Mouse (Mus musculus) small intestine, adult 2 months (tissue): ENCODE data around the gene Pdcd6. TPM values are rescaled to one million over a fixed set of nuclear protein-coding genes. Genes with fewer than 3 reads are reported as not detected.

Experiments used
- H3K27ac ChIP-seq: fragments of 200-500 bp; 2 replicates; pipeline ENCODE4 v1.5.1; 2012; ENCODE audit warnings: low read depth, low read length, control low read depth, inconsistent platforms; ENCODE audit not compliant: insufficient read depth
- H3K27me3 ChIP-seq: fragments of 200-500 bp; 2 replicates; pipeline ENCODE4 v1.6.1; 2012; ENCODE audit warnings: mild to moderate bottlenecking, moderate library complexity, low read length, inconsistent platforms; ENCODE audit not compliant: control insufficient read depth, insufficient read depth
- H3K36me3 ChIP-seq: fragments of 200-500 bp; 2 replicates; pipeline ENCODE4 v1.6.1; 2012; ENCODE audit warnings: mild to moderate bottlenecking, low read length, control low read depth, inconsistent platforms; ENCODE audit not compliant: control insufficient read depth, insufficient read depth
- H3K4me1 ChIP-seq: fragments of 200-500 bp; 2 replicates; pipeline ENCODE4 v1.6.1; 2012; ENCODE audit warnings: low read length, inconsistent platforms, mixed read lengths; ENCODE audit not compliant: control insufficient read depth, insufficient read depth, insufficient read length
- H3K4me3 ChIP-seq: fragments of 200-500 bp; 2 replicates; pipeline ENCODE4 v1.5.1; 2012; ENCODE audit warnings: low read depth, mild to moderate bottlenecking, control low read depth, inconsistent platforms, low read length, moderate library complexity
- CTCF ChIP-seq: fragments of 200-500 bp; IDR thresholded peaks from 2 replicates; pipeline ENCODE4 v1.5.1; 2012; ENCODE audit warnings: low read depth, mild to moderate bottlenecking, control low read depth, inconsistent platforms, low read length, moderate library complexity, mixed read lengths; ENCODE audit not compliant: insufficient replicate concordance, insufficient read length; ENCODE audit errors: extremely low read depth
- POLR2A ChIP-seq: fragments of 200-500 bp; IDR thresholded peaks from 2 replicates; pipeline ENCODE4 v1.6.1; 2012; ENCODE audit warnings: low read depth, mild to moderate bottlenecking, control low read depth, inconsistent platforms, low read length, moderate library complexity
- WGBS: fragments of 180-500 bp; shearing (Covaris S2); methylation state at CpG from one replicate; pipeline ENCODE4 v1.1.7; 2018; 5-methylcytosine and 5-hydroxymethylcytosine counted together
- polyA plus RNA-seq: library from polyadenylated mRNA; depleted of rRNA; stranded (reverse); fragments of >200 nt; gene quantifications from 2 replicates; pipeline ENCODE4 v1.2.3, GENCODE M21; 2012; rRNA removed

The Pdcd6 gene
- polyA plus RNA-seq, 1 experiment = 248 TPM

DNA sequence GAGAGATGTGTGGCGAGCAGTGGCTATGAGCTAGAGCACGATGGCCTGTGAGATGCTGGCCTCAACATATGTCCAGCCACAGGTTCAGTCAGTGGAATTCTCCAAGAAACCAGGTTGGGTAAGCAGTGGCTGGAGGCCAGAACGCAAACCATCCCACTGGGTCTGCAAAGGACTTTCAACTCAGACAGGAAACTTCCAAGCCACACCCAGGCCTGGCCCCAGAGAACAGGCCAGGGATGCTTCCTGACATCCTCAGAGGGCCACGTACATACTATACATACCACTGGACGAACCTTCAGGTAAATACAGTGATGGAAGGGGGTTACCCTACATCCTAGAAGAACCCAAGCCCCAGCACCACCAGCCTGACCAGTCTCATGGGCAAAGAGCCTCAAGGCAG is 27.7 kb downstream of the Pdcd6 start:
- Histone ChIP-seq H3K36me3 (no peaks in the 10 kb centered on the region), H3K27ac (no peak overlapping the region), H3K4me1 (no peaks in the 10 kb centered on the region), H3K4me3 (no peak overlapping the region), H3K27me3 (no peaks in the 10 kb centered on the region)
- 74% methylated on average over 5 of the region's 5 CpGs for WGBS
- TF ChIP-seq CTCF = no peak
- no peak for TF ChIP-seq POLR2A

DNA sequence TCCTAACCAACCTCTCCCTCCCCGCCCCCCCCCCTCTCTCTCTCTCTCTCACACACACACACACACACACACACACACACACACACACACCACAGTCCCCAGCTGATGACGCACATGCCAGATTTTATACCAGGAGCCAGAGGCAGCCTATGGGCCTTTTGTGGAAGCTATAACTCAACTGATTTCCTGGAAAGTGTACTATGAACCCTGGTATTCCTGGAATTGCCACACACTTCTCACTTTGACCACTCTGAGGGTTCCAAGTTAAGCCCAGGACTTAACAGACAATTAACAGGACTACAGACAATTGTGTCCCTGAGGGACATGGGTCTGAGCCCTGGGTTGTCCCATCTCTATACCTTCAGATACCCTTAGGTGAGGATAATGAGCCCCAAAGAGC is 35.1 kb downstream of the Pdcd6 start:
- Histone ChIP-seq H3K4me1 (no peaks in the 10 kb centered on the region; the same call in 1 of the 2 replicates), H3K27me3 (no peaks in the 10 kb centered on the region), H3K4me3 (no peak overlapping the region), H3K27ac (no peak overlapping the region), H3K36me3 (no peaks in the 10 kb centered on the region)
- WGBS = 25% methylated on average over 1 of the region's 2 CpGs
- TF ChIP-seq POLR2A (no peak), CTCF (no peak)

DNA sequence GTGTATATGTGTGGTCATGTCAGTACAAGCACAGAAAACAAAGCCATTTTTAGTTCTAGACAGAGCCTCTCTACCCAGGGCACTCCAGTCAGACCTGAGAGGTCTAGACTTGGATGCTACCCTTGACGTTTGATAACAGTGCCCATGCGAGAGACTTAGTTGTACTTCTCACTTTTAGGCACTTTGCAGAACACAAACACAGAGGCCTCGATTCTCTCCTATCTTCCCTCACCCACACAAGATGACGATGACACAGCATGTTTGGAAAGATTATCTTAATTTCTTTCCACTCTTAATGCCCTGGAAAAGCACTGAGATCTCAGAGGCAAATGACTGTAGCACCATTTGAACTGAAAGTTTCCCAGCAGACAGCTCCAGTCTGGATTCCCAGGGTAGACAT is 41.7 kb downstream of the Pdcd6 start:
- Histone ChIP-seq H3K27ac (no peak overlapping the region), H3K4me3 (no peak overlapping the region), H3K27me3 (no peaks in the 10 kb centered on the region), H3K36me3 (no peaks in the 10 kb centered on the region), H3K4me1 (no peaks in the 10 kb centered on the region)
- no peak for TF ChIP-seq CTCF
- no peak for TF ChIP-seq POLR2A
- WGBS = 65% methylated on average over 4 of the region's 4 CpGs

DNA sequence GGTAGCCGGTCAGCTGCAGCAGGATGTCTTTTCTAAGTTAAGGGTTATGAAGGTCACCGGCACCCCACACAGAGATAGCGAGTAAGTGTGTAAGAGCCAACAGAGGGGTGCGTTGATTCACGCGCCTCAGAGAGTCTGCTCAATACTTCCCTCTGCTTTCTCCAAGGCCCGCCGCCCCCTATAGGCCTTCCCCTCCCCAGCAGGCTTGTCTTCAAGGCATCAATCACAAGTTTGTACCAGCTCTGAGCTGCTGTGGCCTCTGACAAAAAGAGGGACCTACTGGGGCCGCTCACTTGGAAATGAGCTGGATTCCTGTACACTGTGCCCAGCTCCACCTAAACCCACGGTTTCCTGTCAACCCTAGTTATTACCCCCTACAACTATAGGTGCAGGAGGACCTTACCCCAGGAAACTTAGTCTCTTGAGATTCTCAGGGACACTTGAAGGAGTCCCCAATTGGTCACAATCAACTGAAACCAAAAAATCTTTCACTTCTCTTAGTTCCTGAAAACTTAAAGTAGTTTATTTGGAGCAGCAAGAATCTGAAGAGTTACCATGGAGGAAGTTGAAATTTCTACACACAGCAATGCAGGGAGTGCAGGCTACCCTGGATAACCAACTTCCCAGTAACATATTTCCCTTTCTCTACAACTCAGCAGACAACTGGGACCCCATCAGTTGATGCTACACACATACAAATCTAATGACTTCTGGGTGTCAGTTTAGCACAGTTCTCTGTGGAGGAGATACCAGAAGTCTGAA is 57.0 kb downstream of the Pdcd6 start:
- Histone ChIP-seq H3K27ac (peak overlapping the region; percentile 64), H3K36me3 (no peaks in the 10 kb centered on the region), H3K27me3 (no peaks in the 10 kb centered on the region), H3K4me3 (peak overlapping the region; percentile 55), H3K4me1 (peaks cover 9% of the 10 kb centered on the region)
- TF ChIP-seq POLR2A (no peak), CTCF (peak; percentile 39; the same call in 1 of the 2 replicates)
- 9% methylated on average over 10 of the region's 10 CpGs for WGBS

DNA sequence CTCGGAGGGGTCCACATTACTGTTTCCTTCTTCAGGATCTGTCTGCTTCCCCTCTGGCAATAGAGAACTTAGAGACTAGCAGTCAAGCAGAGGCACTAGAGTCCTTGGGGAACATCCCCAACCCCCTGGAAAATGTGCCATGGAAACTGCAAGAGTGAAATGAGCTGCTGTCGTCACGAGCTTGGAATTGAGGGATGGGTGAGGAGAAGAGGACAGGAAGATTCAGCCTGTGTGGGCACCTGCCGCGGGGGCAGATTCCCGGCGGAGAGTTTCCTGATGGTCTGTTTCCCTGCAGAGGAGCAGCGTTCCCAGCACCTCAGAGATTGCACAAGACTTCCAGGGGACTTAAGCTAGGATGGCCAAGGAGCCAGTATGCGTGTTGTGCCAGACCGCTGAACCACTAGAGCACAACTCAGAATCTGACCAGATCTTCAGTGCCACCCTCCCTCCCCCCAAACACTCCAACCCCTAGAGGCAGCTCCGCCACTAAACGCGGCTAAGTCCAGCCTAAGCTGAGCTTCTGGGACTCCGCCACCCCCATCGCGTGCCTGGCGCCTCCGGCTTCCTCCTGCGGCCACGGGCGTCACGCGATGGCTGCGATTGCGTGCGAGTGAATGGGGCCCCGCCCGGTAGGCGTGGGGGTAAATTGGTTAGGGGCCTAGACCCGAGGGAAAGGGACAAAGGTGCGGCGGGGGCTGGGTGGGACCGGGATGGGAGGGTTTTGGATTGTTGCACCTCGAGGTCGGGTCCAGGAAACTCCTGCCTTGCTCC is 57.7 kb downstream of the Pdcd6 start:
- TF ChIP-seq POLR2A (0 out of 2 replicates have a peak, but pooled peaks have one; percentile 38), CTCF (no peak)
- Histone ChIP-seq H3K27ac (peak overlapping the region; percentile 64), H3K4me3 (peak overlapping the region; percentile 55), H3K36me3 (no peaks in the 10 kb centered on the region), H3K27me3 (no peaks in the 10 kb centered on the region), H3K4me1 (peaks cover 9% of the 10 kb centered on the region)
- WGBS = 8% methylated on average over 35 of the region's 35 CpGs

Other genes starting within 250 kb of the Pdcd6 start
- 93.4 and 151 TPM in 2 replicates for gene Slc9a3, start 196.1 kb downstream of the Pdcd6 start, polyA plus RNA-seq
- gene Exoc3, start 108.8 kb downstream of the Pdcd6 start, polyA plus RNA-seq = 18.2 and 45.1 TPM in 2 replicates
- 1.3 and 1.6 TPM in 2 replicates for gene Ahrr, start 25.2 kb downstream of the Pdcd6 start, polyA plus RNA-seq
- gene Sdha, start 32.7 kb upstream of the Pdcd6 start, polyA plus RNA-seq = 65.1 and 96.7 TPM in 2 replicates
- 0.36 and 0.74 TPM in 2 replicates for gene Ccdc127, start 32.7 kb upstream of the Pdcd6 start, polyA plus RNA-seq
- gene Lrrc14b, start 46.4 kb upstream of the Pdcd6 start, polyA plus RNA-seq = 0.34 and 0.38 TPM in 2 replicates
- gene Zfp72, start 73.3 kb upstream of the Pdcd6 start, polyA plus RNA-seq = 0.03 TPM in 1 of 2 replicates, not detected in the other
- gene Ftl1-ps1, start 82.1 kb upstream of the Pdcd6 start, polyA plus RNA-seq = 13.9 and 16.3 TPM in 2 replicates
- 0.10 and 0.18 TPM in 2 replicates for gene Zfp825, start 176.4 kb upstream of the Pdcd6 start, polyA plus RNA-seq